Mouse (Mus musculus): ENCODE results near the gene Lman2.

Lman2 gene

GRCm38 (mm10) chr13:55370234-55370633, 7.7 kb upstream of the Lman2 start:
- DNase-seq: peak; percentile 66

- DNase-seq: peak; percentile 24
Measured at GRCm38 (mm10) chr13:55369531-55370114, 7.0 kb upstream of the Lman2 start, which contains the start of gene Rgs14. Rgs14 (plus strand) TSS chr13:55369732.

- no peak for DNase-seq
Measured at GRCm38 (mm10) chr13:55368401-55368800, 5.8 kb upstream of the Lman2 start.

GRCm38 (mm10) chr13:55361974-55362452, 570 bp downstream of the Lman2 start:
- DNase-seq: no peak

- no peak for DNase-seq
Measured at GRCm38 (mm10) chr13:55361145-55361544, 1.4 kb downstream of the Lman2 start.

GRCm38 (mm10) chr13:55346745-55347144, 15.8 kb downstream of the Lman2 start:
- no peak for DNase-seq

- no peak for DNase-seq
Measured at GRCm38 (mm10) chr13:55344286-55344685, 18.3 kb downstream of the Lman2 start.

GRCm38 (mm10) chr13:55342469-55342868, 20.1 kb downstream of the Lman2 start:
- no peak for DNase-seq

- DNase-seq: no peak
Measured at GRCm38 (mm10) chr13:55339259-55339658, 23.3 kb downstream of the Lman2 start.

GRCm38 (mm10) chr13:55338131-55339054, 24.2 kb downstream of the Lman2 start:
- no peak for DNase-seq

GRCm38 (mm10) chr13:55337341-55337975, 25.1 kb downstream of the Lman2 start:
- DNase-seq: no peak

- DNase-seq: no peak
Measured at GRCm38 (mm10) chr13:55335701-55336100, 26.9 kb downstream of the Lman2 start.

- no peak for DNase-seq
Measured at GRCm38 (mm10) chr13:55332331-55332730, 30.3 kb downstream of the Lman2 start.

GRCm38 (mm10) chr13:55330567-55331400, 31.8 kb downstream of the Lman2 start:
- DNase-seq: no peak

GRCm38 (mm10) chr13:55329683-55330566, 32.7 kb downstream of the Lman2 start, which contains the start of gene Mxd3:
Mxd3 (minus strand) TSS chr13:55329823.
- peak; percentile 91 for DNase-seq

- no peak for DNase-seq
Measured at GRCm38 (mm10) chr13:55329109-55329682, 33.4 kb downstream of the Lman2 start.

- no peak for DNase-seq
Measured at GRCm38 (mm10) chr13:55328641-55329040, 33.9 kb downstream of the Lman2 start.

GRCm38 (mm10) chr13:55328171-55328570, 34.4 kb downstream of the Lman2 start:
- no peak for DNase-seq

- DNase-seq: peak; percentile 87
Measured at GRCm38 (mm10) chr13:55327633-55328032, 35.0 kb downstream of the Lman2 start.

GRCm38 (mm10) chr13:55327169-55327568, 35.4 kb downstream of the Lman2 start:
- no peak for DNase-seq

GRCm38 (mm10) chr13:55325596-55325995, 37.0 kb downstream of the Lman2 start:
- peak; percentile 50 for DNase-seq
